10 mouse cellular contexts compared by ENCODE assay signal in the genomic region with DNA sequence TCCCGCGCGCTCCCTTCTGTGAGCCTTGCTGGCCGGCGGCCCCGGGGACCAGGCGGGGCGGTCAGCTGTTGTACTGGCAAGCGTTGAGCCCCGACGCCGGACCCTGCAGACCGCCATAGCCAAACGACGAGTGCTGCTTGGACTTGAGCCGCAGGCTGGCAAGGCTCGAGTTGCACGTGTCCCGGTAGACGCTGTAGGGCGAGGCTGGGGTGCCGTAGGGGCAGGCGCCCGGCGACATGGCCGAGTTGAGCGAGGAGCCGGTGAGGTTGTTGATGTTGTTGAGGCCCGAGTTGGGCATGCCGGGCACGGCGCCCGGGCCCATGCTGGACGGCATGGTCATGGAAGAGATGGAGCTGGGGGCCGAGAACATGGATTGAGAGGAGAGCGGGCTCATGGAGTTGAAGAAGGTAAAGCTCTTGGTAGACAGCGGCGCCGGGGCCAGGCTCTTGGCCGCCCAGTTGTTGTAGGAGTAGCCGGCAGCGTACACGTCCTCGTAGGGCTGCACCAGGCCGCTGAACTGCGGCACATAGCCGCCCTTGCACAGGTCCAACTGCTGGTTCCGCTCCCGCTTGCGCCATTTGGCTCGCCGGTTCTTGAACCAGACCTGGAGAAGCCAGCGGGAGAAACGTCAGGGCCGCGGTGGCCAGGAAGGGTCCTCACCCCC. TPM values are rescaled to one million over a fixed set of nuclear protein-coding genes. Genes with fewer than 3 reads are reported as not detected.
DNase-seq lines count a peak whose midpoint lies in the region; ATAC-seq and TF ChIP-seq lines count a peak whose summit lies in the region.
"Had no signal": no experiment of that assay in that cellular context is flagged by ENCODE, and none has a peak within 500 bp of the region (broad histone marks: within the 10 kb centered on the region; RNA-seq: fewer than 3 reads in every experiment).

No protein-coding gene starts in this region.

- ATAC-seq in lung, embryonic 15.5 days (ENCODE audit: borderline replicate concordance, extremely low read depth, low FRiP score, low TSS enrichment): 0 out of 2 replicates have a peak, but pooled peaks have one; percentile 11
- ATAC-seq in heart, postnatal 0 days (ENCODE audit: insufficient read depth, low read depth): no peak
- 0 out of 2 replicates have a peak, but pooled peaks have one; percentile 16 for ATAC-seq in neural tube, embryonic 11.5 days (ENCODE audit: insufficient read depth, low FRiP score, low TSS enrichment)

- no peak overlapping the region for H3K9ac ChIP-seq in lung, embryonic 15.5 days
- H3K9ac ChIP-seq in heart, postnatal 0 days (replicated peaks; ENCODE audit: low read depth, low read length): no peak overlapping the region
- no peak overlapping the region for H3K9ac ChIP-seq in neural tube, embryonic 11.5 days (ENCODE audit: low read length)

- H3K9me3 ChIP-seq in lung, embryonic 15.5 days: no peaks in the 10 kb centered on the region
- no peaks in the 10 kb centered on the region for H3K9me3 ChIP-seq in heart, postnatal 0 days (replicated peaks; ENCODE audit: control insufficient read depth, low read length)
- H3K9me3 ChIP-seq in neural tube, embryonic 11.5 days (ENCODE audit: control insufficient read depth, low read length): no peaks in the 10 kb centered on the region

- no peak for TF ChIP-seq EP300 in heart, postnatal 0 days (IDR thresholded peaks at IDR 0.05; ENCODE audit: low read depth)

- H3K36me3 ChIP-seq in lung, embryonic 15.5 days: no peaks in the 10 kb centered on the region
- H3K36me3 ChIP-seq in heart, postnatal 0 days (replicated peaks; ENCODE audit: control insufficient read depth, insufficient read depth, low read length): no peaks in the 10 kb centered on the region
- H3K36me3 ChIP-seq in neural tube, embryonic 11.5 days (ENCODE audit: control insufficient read depth, insufficient read depth, low read length): no peaks in the 10 kb centered on the region

- H3K4me1 ChIP-seq in lung, embryonic 15.5 days: peaks cover 28% of the 10 kb centered on the region
- peaks cover 7% of the 10 kb centered on the region; the same call in 1 of the 2 replicates for H3K4me1 ChIP-seq in lung, adult 2 months (ENCODE audit: control insufficient read depth, insufficient read depth, low read length)
- peaks cover 4% of the 10 kb centered on the region; the same call in 1 of the 2 replicates for H3K4me1 ChIP-seq in heart, postnatal 0 days (ENCODE audit: control insufficient read depth, insufficient read depth)
- 0 out of 2 replicates have a peak, but pooled peaks cover 8% of the 10 kb centered on the region for H3K4me1 ChIP-seq in neural tube, embryonic 11.5 days (ENCODE audit: control insufficient read depth, insufficient read depth, low read length)

- DNase-seq in adrenal gland, postnatal 10 days: peak; percentile 31
- DNase-seq in adrenal gland, adult 18-20 months (ENCODE audit: low spot score in 2 of 2): no peak
- DNase-seq in lung, adult 2 months: no peak
- DNase-seq in heart, postnatal 0 days (ENCODE audit: low spot score): no peak
- peak; percentile 59 for DNase-seq in neural tube, embryonic 11.5 days (ENCODE audit: low spot score)
- DNase-seq in frontal cortex, postnatal 10 days (ENCODE audit: low spot score in 2 of 2): no peak
- DNase-seq in MN1 (ENCODE audit: low spot score): no peak

- peak overlapping the region; percentile 22; the same call in 1 of the 2 replicates for H3K4me2 ChIP-seq in lung, embryonic 15.5 days
- H3K4me2 ChIP-seq in heart, postnatal 0 days (ENCODE audit: low read depth, low read length): no peak overlapping the region
- no peak overlapping the region for H3K4me2 ChIP-seq in neural tube, embryonic 11.5 days (ENCODE audit: low read depth)

- peaks cover 94% of the 10 kb centered on the region for H3K27me3 ChIP-seq in lung, embryonic 15.5 days
- H3K27me3 ChIP-seq in heart, postnatal 0 days (ENCODE audit: control insufficient read depth, insufficient read depth, low read length): peaks cover 96% of the 10 kb centered on the region
- peaks cover 85% of the 10 kb centered on the region for H3K27me3 ChIP-seq in neural tube, embryonic 11.5 days (ENCODE audit: control insufficient read depth, insufficient read depth, low read length)

- H3K27ac ChIP-seq in lung, embryonic 15.5 days: no peak overlapping the region
- H3K27ac ChIP-seq in heart, postnatal 0 days (ENCODE audit: low read depth): no peak overlapping the region
- no peak overlapping the region for H3K27ac ChIP-seq in neural tube, embryonic 11.5 days (ENCODE audit: low read depth, low read length)

- WGBS in lung, embryonic 15.5 days: 3% methylated on average over 56 of the region's 56 CpGs
- WGBS in lung, adult 2 months: 6% methylated on average over 55 of the region's 56 CpGs
- 3% methylated on average over 55 of the region's 56 CpGs for WGBS in heart, postnatal 0 days
- WGBS in neural tube, embryonic 11.5 days: 1% methylated on average over 56 of the region's 56 CpGs

- H3K4me3 ChIP-seq in lung, embryonic 15.5 days: peak overlapping the region; percentile 5; the same call in 1 of the 2 replicates
- H3K4me3 ChIP-seq in lung, adult 2 months (replicated peaks; ENCODE audit: extremely low read depth, low read depth, low read length): no peak overlapping the region
- H3K4me3 ChIP-seq in heart, postnatal 0 days (ENCODE audit: low read depth, low read length): peak overlapping the region; percentile 11; the same call in 1 of the 2 replicates
- no peak overlapping the region for H3K4me3 ChIP-seq in neural tube, embryonic 11.5 days (ENCODE audit: low read depth, low read length)

- TF ChIP-seq CTCF in lung, adult 2 months (IDR thresholded peaks at IDR 0.05; ENCODE audit: insufficient read depth, low read length): no peak
- TF ChIP-seq CTCF in heart, postnatal 0 days (IDR thresholded peaks at IDR 0.05; ENCODE audit: low read depth): no peak

- no peak for TF ChIP-seq POLR2A in lung, adult 2 months (IDR thresholded peaks at IDR 0.05; ENCODE audit: borderline replicate concordance, extremely low read depth, low read depth, low read length)

RNA-seq across cellular contexts. Expression of a gene that starts 9.9 kb away (rescaled TPM):
- total RNA-seq in adrenal gland, postnatal 10 days (2021): not detected
- total RNA-seq in adrenal gland, adult 18-20 months (2021): not detected
- 1.1 and 1.2 TPM in 2 replicates for polyA plus RNA-seq in lung, embryonic 15.5 days (2015; fragmentation: Nextera tagmentation; extraction: Ambion mirVana)
- polyA plus RNA-seq in lung, adult 2 months (2012; rRNA removed): 0.14 and 26.6 TPM in 2 replicates
- 1.0 TPM in 1 of 2 replicates, not detected in the other for total RNA-seq in heart, postnatal 0 days (2014; rRNA removed; ENCODE audit: low replicate concordance)
- polyA plus RNA-seq in heart, postnatal 0 days (2015; fragmentation: Nextera tagmentation; extraction: Ambion mirVana): not detected in 2 replicates
- 2.6 and 5.2 TPM in 2 replicates for polyA plus RNA-seq in neural tube, embryonic 11.5 days (2014; fragmentation: Nextera tagmentation; extraction: Ambion mirVana)

RNA-seq across cellular contexts. Expression of a gene that starts 41.8 kb away (rescaled TPM):
- under 1 TPM in 1 of 2 experiments, not detected in 1; 0.21 TPM for total RNA-seq in adrenal gland, postnatal 10 days (2021)
- total RNA-seq in adrenal gland, adult 18-20 months (2021): not detected
- polyA plus RNA-seq in lung, embryonic 15.5 days (2015; fragmentation: Nextera tagmentation; extraction: Ambion mirVana): not detected in 2 replicates
- polyA plus RNA-seq in lung, adult 2 months (2012; rRNA removed): 0.19 TPM in 1 of 2 replicates, not detected in the other
- total RNA-seq in heart, postnatal 0 days (2014; rRNA removed; ENCODE audit: low replicate concordance): not detected in 2 replicates
- 0.08 and 0.11 TPM in 2 replicates for polyA plus RNA-seq in heart, postnatal 0 days (2015; fragmentation: Nextera tagmentation; extraction: Ambion mirVana)
- polyA plus RNA-seq in neural tube, embryonic 11.5 days (2014; fragmentation: Nextera tagmentation; extraction: Ambion mirVana): not detected in 2 replicates
- polyA plus RNA-seq: liver, embryonic 16.5 days; small intestine, adult 2 months had no signal

Comparison
In these comparisons a context has a peak if more than half of its experiments do, and no peak if none do; other contexts are left out.
1. DNase-seq: peak in adrenal gland, postnatal 10 days (single experiment) and neural tube, embryonic 11.5 days (single experiment); none in adrenal gland, adult 18-20 months (0 of 2), lung, adult 2 months (single experiment), heart, postnatal 0 days (single experiment), frontal cortex, postnatal 10 days (0 of 2) and MN1 (single experiment).
2. H3K4me3 ChIP-seq: peak in lung, embryonic 15.5 days (single experiment) and heart, postnatal 0 days (single experiment); none in lung, adult 2 months (single experiment) and neural tube, embryonic 11.5 days (single experiment).